Mouse (Mus musculus) left cerebral cortex, adult 9 months (tissue): Measurements from ENCODE around the gene Tmem59.

Experiments
- DNase-seq, 2 experiments: peaks; one replicate each; pipeline ENCODE4 v3.0.0; 2022; ENCODE audit warnings: low spot score in 2 of 2

The Tmem59 gene

GRCm38 (mm10) chr4:107179561-107179960, 1.4 kb downstream of the Tmem59 start:
- no peak for DNase-seq

DNA sequence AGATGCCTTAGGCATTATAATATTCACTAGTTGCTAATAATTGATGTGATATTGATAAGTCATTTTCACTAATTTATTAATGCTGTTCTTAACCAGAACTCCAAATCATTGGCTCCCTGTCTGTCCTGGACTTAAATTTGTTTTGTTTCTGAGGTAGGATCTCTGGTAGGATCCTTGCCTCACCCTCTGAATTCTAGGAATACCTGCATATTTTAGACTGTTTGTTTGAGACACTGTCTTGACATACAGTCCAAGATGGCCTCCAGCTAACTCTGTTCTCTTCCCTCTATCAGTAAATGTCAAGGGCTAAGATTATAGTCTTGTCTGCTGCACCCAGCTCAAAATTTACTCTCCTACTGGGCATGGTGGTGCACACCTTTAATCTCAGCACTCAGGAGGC, 2.5 kb downstream of the Tmem59 start:
- no peak for DNase-seq

DNA sequence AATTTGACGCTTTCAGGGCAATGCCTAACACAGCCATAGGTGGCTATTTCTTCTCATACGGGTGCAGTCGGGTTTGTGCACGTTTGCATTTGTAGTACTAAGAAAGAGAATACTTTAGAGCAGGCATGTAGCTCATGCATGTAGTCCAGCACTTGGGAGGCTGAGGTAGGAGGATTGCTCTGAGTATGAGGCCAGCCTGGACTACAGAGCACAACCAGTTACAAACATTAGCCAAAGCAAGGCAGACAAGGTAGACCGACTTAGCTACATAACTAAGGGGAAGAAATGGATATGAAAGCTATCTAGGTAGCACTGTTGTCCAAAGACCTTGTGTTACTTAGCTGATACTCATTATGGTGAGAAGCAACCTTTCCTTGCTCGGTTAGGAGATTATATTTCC, 3.7 kb downstream of the Tmem59 start:
- no peak for DNase-seq

GRCm38 (mm10) chr4:107182796-107183195, 4.6 kb downstream of the Tmem59 start:
- DNase-seq: no peak

- DNase-seq: no peak
Observed at GRCm38 (mm10) chr4:107183203-107183602, 5.0 kb downstream of the Tmem59 start.

DNA sequence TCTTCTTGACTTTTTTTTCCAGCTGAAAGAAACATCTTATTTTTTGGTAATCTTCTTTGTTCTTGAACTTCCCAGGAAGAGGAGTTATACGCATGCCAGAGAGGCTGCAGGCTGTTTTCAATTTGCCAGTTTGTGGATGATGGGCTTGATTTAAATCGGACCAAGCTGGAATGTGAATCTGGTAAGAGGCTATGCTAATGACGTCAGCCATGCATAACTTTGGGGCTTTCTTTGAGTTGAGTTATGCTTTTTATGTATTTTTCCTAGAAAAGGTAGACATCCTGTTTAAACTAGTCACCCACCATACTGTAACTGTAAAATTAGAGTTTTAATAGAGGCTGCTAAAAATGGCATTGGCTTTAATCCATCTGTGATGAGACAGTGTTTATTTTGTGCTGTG, 7.5 kb downstream of the Tmem59 start:
- no peak for DNase-seq

GRCm38 (mm10) chr4:107193841-107194240, 15.6 kb downstream of the Tmem59 start:
- no peak for DNase-seq

DNA sequence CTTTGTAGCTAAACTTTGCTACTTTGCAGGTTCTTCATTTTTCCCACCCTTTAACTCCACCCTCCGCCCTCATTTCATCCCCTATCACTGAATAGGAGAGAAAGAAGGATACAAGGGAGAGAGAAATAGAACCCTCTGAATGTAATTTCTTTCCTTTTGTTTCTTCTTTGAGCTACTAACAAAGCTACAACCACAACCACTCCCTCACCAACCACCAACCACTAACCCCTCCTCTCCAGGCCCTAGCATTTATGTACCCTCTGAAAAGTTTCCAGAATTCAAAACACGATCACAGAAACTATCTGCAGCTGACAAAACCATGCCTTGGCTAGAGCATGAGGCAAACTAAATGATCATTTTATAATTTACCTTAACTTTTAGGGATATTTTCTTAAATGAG, 18.3 kb downstream of the Tmem59 start:
- no peak for DNase-seq

DNA sequence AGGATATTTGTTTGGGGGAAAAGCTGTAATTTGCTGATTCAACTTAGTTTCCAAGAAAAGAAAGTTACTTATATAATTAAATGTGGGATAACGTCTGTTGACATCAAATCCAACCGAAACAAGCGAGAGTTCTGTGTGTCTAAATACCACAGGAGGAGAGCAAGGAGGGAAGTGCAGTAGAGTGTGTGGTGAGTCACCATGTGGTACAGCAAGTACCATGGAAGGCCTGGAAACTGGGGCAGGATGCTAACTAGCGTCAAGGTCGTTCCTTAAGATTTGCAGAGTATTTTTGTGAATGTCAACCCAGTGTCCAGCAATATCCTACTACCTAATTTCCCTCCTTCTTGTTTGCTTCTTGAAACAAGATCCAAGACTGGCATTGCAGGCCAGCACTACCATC, 19.9 kb downstream of the Tmem59 start:
- DNase-seq: no peak

- no peak for DNase-seq
Observed at GRCm38 (mm10) chr4:107201779-107202178, 23.6 kb downstream of the Tmem59 start.

- no peak for DNase-seq
Observed at GRCm38 (mm10) chr4:107203001-107203400, 24.8 kb downstream of the Tmem59 start.

DNA sequence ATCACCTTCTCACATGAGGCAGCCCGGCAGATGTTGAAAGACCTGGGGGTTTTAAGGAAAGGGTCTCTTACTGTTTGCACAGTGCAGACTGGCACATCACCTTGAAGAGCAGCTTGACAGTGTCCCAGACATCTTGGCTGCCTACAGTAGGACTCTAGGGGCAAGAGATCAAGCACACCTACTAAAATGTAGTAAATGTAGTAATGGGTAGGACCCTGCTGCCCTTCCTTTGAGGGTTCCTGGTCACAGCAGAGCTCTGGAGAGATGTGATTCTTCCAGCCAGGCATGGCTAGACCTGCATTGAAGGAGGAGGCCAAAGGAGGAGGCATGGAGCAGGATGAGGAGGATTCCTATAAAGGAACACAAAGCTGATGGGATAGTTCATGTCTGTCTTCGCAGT, 28.8 kb downstream of the Tmem59 start:
- no peak for DNase-seq

DNA sequence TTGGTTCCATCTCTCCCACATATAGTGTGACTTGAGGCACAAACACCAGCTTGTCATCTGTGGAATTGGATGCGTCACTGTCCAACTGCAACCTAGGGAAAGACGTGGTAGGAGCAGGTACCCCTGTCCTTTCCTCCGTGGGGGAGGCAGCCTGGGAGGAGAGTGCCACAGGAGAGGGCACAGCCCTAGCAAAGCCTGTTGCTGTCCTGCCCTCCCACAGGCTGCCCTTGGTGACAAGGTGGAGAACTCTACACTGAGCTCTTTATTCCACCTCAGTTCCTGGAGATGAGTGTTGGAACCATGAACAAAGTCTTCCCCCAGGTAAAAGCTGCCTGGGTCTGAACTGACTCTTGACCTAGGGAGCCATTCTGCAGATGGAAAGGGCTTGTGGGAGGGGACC, 30.7 kb downstream of the Tmem59 start, which contains the start of gene Ldlrad1:
Ldlrad1 (plus strand) TSS at position 301 of the 400 bp plus-strand sequence.
- no peak for DNase-seq

DNA sequence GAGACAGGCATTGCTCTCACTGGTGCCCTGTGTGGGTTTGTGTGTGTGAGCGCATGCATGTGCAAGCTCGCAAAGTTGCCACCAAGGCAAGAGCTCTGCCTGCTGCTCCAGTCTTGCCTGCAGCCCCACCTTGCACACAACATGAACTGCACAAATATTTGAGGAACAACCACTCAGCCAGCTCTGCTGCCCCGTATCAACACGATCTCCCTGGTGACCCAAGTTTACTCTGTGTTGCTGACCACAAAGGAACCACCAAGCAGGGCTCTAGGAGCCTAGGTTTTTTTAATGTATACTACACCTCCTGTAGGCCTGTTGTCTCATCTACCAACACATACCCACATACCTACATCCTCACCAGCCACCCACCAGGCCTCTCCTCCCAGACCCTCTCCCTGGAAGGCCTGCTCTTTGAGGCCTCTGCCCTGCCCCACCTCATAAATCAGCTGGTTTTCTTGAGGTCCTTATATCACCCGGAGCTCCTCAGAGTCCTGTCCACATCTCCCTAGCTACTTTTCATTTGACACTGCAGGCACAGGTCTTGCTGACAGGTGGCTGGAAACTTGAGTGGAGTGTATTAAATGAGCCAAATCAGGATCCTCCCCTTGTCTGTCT, 32.4 kb downstream of the Tmem59 start:
- no peak for DNase-seq

DNA sequence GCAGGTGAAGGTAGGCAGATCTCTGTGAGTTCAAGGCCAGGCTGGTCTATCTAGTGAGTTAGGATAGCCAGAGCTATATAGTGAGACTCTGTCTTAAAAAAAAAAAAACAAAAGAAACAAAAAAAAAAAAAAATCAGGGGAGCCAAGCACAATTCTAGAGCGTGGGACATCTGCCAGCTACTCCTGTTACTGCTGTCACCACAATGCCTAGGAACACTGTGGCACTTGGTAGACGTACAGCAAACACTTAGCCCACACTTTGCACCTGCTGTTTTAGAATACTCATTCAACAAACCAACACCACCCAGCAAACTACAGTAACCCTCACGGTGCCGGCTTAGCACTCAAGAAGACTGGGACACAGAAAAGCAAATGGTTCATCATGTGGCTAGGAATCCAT, 33.3 kb downstream of the Tmem59 start:
- peak in 1 of 2 experiments; percentile 17 for DNase-seq

- no peak for DNase-seq
Observed at GRCm38 (mm10) chr4:107211936-107212335, 33.7 kb downstream of the Tmem59 start.

DNA sequence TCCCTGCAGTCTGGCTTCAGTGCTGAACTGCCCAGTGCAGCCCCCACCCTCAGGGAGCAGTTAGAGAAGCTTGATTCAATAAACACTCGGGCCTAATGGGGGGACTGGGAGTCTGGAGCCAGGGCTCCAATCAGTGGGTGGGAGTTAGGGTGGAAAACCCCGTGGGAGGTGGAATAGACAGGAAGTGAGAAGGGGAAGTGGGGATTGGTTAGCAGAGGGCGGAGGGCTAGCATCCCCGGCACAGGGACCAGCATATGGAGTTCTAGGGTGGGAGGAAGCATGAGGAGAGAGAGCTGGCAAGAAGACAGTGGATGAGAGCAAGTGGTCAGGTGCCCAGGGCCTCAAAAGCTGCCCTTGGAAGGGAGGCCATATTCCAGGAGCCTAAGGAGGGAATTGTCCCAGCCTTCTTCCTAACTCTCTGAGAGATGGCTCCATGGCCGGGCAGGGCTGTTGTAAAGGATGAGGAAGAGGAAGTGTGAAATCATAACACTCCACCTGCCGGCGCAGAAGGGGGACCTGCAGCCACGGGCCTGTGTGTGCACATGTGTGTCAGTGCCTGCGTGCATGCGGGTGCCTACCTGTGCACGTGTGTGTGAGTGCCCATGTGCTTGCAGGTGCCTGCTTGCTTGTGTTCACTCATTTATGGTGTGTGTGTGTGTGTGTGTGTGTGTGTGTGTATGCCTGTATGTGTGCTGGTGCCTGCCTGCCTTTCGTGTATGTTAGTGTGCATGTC, 35.2 kb downstream of the Tmem59 start:
- DNase-seq: no peak

- no peak for DNase-seq
Observed at GRCm38 (mm10) chr4:107217574-107217973, 39.4 kb downstream of the Tmem59 start.

GRCm38 (mm10) chr4:107221524-107221923, 43.3 kb downstream of the Tmem59 start:
- DNase-seq: no peak

- peak in 1 of 2 experiments; percentile 6 for DNase-seq
Observed at GRCm38 (mm10) chr4:107223225-107224204, 45.3 kb downstream of the Tmem59 start.

GRCm38 (mm10) chr4:107226313-107226712, 48.1 kb downstream of the Tmem59 start:
- no peak for DNase-seq

DNA sequence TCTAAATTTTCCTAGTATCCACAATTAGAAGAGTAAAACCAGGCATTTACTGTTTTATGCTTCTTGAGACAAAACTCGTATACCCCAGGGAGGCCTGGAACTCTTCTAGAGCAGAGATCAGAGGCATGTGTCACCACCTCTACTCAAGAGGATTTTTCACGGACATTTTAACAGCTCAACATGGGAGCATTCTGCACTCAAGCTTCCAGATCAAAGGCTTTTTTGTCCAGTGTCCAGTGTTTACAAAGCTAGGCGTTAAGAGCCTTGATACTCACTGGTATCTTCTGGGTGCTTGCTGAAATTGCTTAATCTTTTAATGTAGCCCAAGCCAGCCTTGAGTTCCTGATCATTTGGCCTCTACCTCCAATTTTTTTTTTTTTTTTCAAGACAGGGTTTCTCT, 54.0 kb downstream of the Tmem59 start:
- no peak for DNase-seq
